Comparison of ENCODE assay signal across 11 mouse cellular contexts in the genomic region with DNA sequence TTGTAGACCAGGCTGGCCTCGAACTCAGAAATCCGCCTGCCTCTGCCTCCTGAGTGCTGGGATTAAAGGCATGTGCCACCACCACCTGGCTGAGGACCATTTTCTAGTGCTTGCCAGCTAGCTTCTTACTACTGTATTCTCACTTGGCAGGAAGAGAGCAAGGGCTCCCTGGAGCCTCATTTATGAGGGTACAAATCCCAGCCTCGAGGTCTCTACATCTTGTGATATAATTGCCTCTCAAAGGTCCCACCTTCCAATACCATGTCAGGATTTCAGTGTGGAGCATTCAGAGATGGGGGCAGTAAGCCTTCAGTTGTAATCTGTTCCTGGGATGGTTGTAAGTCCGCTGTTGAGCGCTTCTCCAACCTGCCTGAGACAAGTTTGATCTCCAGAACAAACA.
DNase-seq lines count a peak whose midpoint lies in the region; ATAC-seq and TF ChIP-seq lines count a peak whose summit lies in the region.
"Had no signal": no experiment of that assay in that cellular context is flagged by ENCODE, and none has a peak within 500 bp of the region (broad histone marks: within the 10 kb centered on the region; RNA-seq: fewer than 3 reads in every experiment).

No protein-coding gene starts in this region.

- intact Hi-C loops in left cerebral cortex, adult 2 months (cut with DNase I): loop anchor here (5.0 kb wide), 1 partner anchor 73 kb away; a partner anchor contains a TSS
- intact Hi-C loops in left cerebral cortex, postnatal 36 days (cut with DNase I): no loop called here

- 0 out of 2 replicates have a peak overlapping the region, but pooled peaks have one; percentile 28 for H3K27ac ChIP-seq in left cerebral cortex, adult 2 months
- 0 out of 2 replicates have a peak overlapping the region, but pooled peaks have one; percentile 20 for H3K27ac ChIP-seq in hindbrain, embryonic 11.5 days (ENCODE audit: low read depth, low read length)
- peak overlapping the region; percentile 72 for H3K27ac ChIP-seq in midbrain, embryonic 12.5 days (replicated peaks)
- no peak overlapping the region for H3K27ac ChIP-seq in cerebellum, adult 2 months (ENCODE audit: insufficient read depth, low read length)
- H3K27ac ChIP-seq: gastrocnemius, adult 2 months; kidney, embryonic 15.5 days had no signal

- no peak overlapping the region for H3K4me3 ChIP-seq in left cerebral cortex, adult 2 months
- H3K4me3 ChIP-seq in erythroblast, embryonic 14.5 days (replicated peaks): peak overlapping the region; percentile 62
- H3K4me3 ChIP-seq in hindbrain, embryonic 11.5 days (ENCODE audit: low read depth, low read length): no peak overlapping the region
- no peak overlapping the region for H3K4me3 ChIP-seq in midbrain, embryonic 12.5 days
- no peak overlapping the region for H3K4me3 ChIP-seq in cerebellum, adult 2 months (replicated peaks; ENCODE audit: insufficient read depth, low read depth, low read length)
- H3K4me3 ChIP-seq: gastrocnemius, adult 2 months; kidney, embryonic 15.5 days had no signal

- no peak for DNase-seq in left cerebral cortex, adult 2 months (ENCODE audit: extremely low spot score in 1 of 2, low spot score in 2 of 2)
- no peak for DNase-seq in left cerebral cortex, postnatal 36 days (ENCODE audit: low spot score in 2 of 2)
- DNase-seq in hindbrain, embryonic 11.5 days (ENCODE audit: low spot score): no peak
- DNase-seq in cerebellum, adult 2 months: no peak
- DNase-seq in cerebellum, adult 9-10 months: no peak
- DNase-seq: thymus, postnatal 14 days had no signal

- peaks cover 94% of the 10 kb centered on the region for H3K4me1 ChIP-seq in erythroblast, embryonic 14.5 days (ENCODE audit: control insufficient read depth)
- 0 out of 2 replicates have a peak, but pooled peaks cover 2% of the 10 kb centered on the region for H3K4me1 ChIP-seq in hindbrain, embryonic 11.5 days (replicated peaks; ENCODE audit: control insufficient read depth, insufficient read depth, low read length)
- peaks cover 47% of the 10 kb centered on the region for H3K4me1 ChIP-seq in midbrain, embryonic 12.5 days
- peaks cover 24% of the 10 kb centered on the region for H3K4me1 ChIP-seq in cerebellum, adult 2 months (ENCODE audit: control insufficient read depth, insufficient read depth, low read length)

- 85% methylated on average over 4 of the region's 5 CpGs for WGBS in hindbrain, embryonic 11.5 days
- WGBS in midbrain, embryonic 12.5 days: 75% methylated on average over 5 of the region's 5 CpGs
- 63% methylated on average over 5 of the region's 5 CpGs for whole genome bisulfite sequencing in cerebellum, adult 2 months

- H3K4me2 ChIP-seq in hindbrain, embryonic 11.5 days (replicated peaks; ENCODE audit: low read depth, low read length): no peak overlapping the region
- no peak overlapping the region for H3K4me2 ChIP-seq in midbrain, embryonic 12.5 days (replicated peaks)
- H3K4me2 ChIP-seq: kidney, embryonic 15.5 days had no signal

- peaks cover 75% of the 10 kb centered on the region for H3K36me3 ChIP-seq in erythroblast, embryonic 14.5 days (ENCODE audit: control insufficient read depth)
- H3K36me3 ChIP-seq in hindbrain, embryonic 11.5 days (ENCODE audit: control insufficient read depth, insufficient read depth, low read length): no peaks in the 10 kb centered on the region
- H3K36me3 ChIP-seq in midbrain, embryonic 12.5 days: no peaks in the 10 kb centered on the region
- H3K36me3 ChIP-seq: kidney, embryonic 15.5 days had no signal

- TF ChIP-seq POLR2A in cerebellum, adult 2 months (IDR thresholded peaks at IDR 0.05; ENCODE audit: borderline replicate concordance, insufficient read depth, low read length): no peak

- ATAC-seq in hindbrain, embryonic 11.5 days (ENCODE audit: low FRiP score): no peak
- peak; percentile 4; the same call in 1 of the 2 replicates for ATAC-seq in midbrain, embryonic 12.5 days (ENCODE audit: low FRiP score, low read depth)
- ATAC-seq in megakaryocyte, adult 5-6 weeks (ENCODE audit: poor library complexity, severe bottlenecking): no peak

- H3K9ac ChIP-seq in hindbrain, embryonic 11.5 days (ENCODE audit: low read depth, low read length): no peak overlapping the region
- H3K9ac ChIP-seq in midbrain, embryonic 12.5 days (replicated peaks): no peak overlapping the region
- H3K9ac ChIP-seq: kidney, embryonic 15.5 days had no signal

- no peak for TF ChIP-seq CTCF in left cerebral cortex, adult 2 months (IDR thresholded peaks at IDR 0.05)
- no peak for TF ChIP-seq CTCF in cerebellum, adult 2 months (IDR thresholded peaks at IDR 0.05; ENCODE audit: borderline replicate concordance, insufficient read depth, low read depth, low read length)

- H3K27me3 ChIP-seq in erythroblast, embryonic 14.5 days (ENCODE audit: control insufficient read depth): no peaks in the 10 kb centered on the region
- no peaks in the 10 kb centered on the region for H3K27me3 ChIP-seq in hindbrain, embryonic 11.5 days (ENCODE audit: control insufficient read depth, insufficient read depth, low read length)
- no peaks in the 10 kb centered on the region for H3K27me3 ChIP-seq in midbrain, embryonic 12.5 days
- no peaks in the 10 kb centered on the region for H3K27me3 ChIP-seq in cerebellum, adult 2 months (ENCODE audit: control insufficient read depth, insufficient read depth, low read length)
- H3K27me3 ChIP-seq: kidney, embryonic 15.5 days had no signal

- peaks cover 6% of the 10 kb centered on the region for H3K9me3 ChIP-seq in erythroblast, embryonic 14.5 days (ENCODE audit: control insufficient read depth, low read length)
- no peaks in the 10 kb centered on the region for H3K9me3 ChIP-seq in hindbrain, embryonic 11.5 days (ENCODE audit: control insufficient read depth, low read length)
- H3K9me3 ChIP-seq in midbrain, embryonic 12.5 days: no peaks in the 10 kb centered on the region
- H3K9me3 ChIP-seq: kidney, embryonic 15.5 days had no signal
